Mouse (Mus musculus) limb, embryonic 14.5 days (tissue): ENCODE measurements at regions not wholly inside any gene's neighbourhood (a gene's known extent, or its start where the extent isn't known, plus 50 kb on each side); places are given as distances from the start of the nearest gene placed in this dataset.

Experiments
- ATAC-seq: fragments of 200-750 bp; cut with Nextera tagmentation; 2 replicates; pipeline ENCODE4 v1.8.0; 2017; ENCODE audit warnings: low read depth, moderate number of reproducible peaks, moderate TSS enrichment; ENCODE audit not compliant: low FRiP score
- DNase-seq: peaks from one replicate; pipeline ENCODE4 v3.0.0-alpha.2; 2015; ENCODE audit warnings: low spot score
- H3K27ac ChIP-seq: fragments of 300-500 bp; sonication (generic); replicated peaks from 2 replicates; pipeline ENCODE4 v1.5.1; 2014; ENCODE audit warnings: low read depth, mild to moderate bottlenecking, low read length, moderate library complexity, mixed read lengths
- H3K27me3 ChIP-seq: fragments of 300-500 bp; sonication (generic); 2 replicates; pipeline ENCODE4 v1.6.1; 2014; ENCODE audit warnings: low read length, mixed read lengths; ENCODE audit not compliant: control insufficient read depth, insufficient read depth
- H3K36me3 ChIP-seq: fragments of 300-500 bp; sonication (generic); 2 replicates; pipeline ENCODE4 v1.6.1; 2014; ENCODE audit warnings: mild to moderate bottlenecking, low read length, moderate library complexity, mixed read lengths; ENCODE audit not compliant: control insufficient read depth, insufficient read depth
- H3K4me1 ChIP-seq: fragments of 300-500 bp; sonication (generic); 2 replicates; pipeline ENCODE4 v1.6.1; 2014; ENCODE audit warnings: antibody characterized with exemption, low read length, mixed read lengths; ENCODE audit not compliant: control insufficient read depth, insufficient read depth
- H3K4me2 ChIP-seq: fragments of 300-500 bp; sonication (generic); replicated peaks from 2 replicates; pipeline ENCODE4 v1.6.1; 2014; ENCODE audit warnings: low read depth, mild to moderate bottlenecking, low read length, moderate library complexity; ENCODE audit not compliant: severe bottlenecking
- H3K4me3 ChIP-seq: fragments of 300-500 bp; sonication (generic); replicated peaks from 2 replicates; pipeline ENCODE4 v1.5.1; 2014; ENCODE audit warnings: low read length
- H3K9ac ChIP-seq: fragments of 300-500 bp; sonication (generic); 2 replicates; pipeline ENCODE4 v1.6.1; 2014; ENCODE audit warnings: mild to moderate bottlenecking, low read depth, low read length, moderate library complexity; ENCODE audit not compliant: severe bottlenecking
- H3K9me3 ChIP-seq: fragments of 300-500 bp; sonication (generic); 2 replicates; pipeline ENCODE4 v1.6.1; 2016; ENCODE audit warnings: low read length; ENCODE audit not compliant: control insufficient read depth
- POLR2A ChIP-seq: fragments of 200-500 bp; IDR thresholded peaks from 2 replicates; pipeline ENCODE4 v1.8.0; 2012; ENCODE audit warnings: inconsistent platforms, mild to moderate bottlenecking, moderate library complexity, borderline replicate concordance; ENCODE audit not compliant: insufficient read depth, insufficient read length; ENCODE audit errors: extremely low read depth
- WGBS: fragments of 180-500 bp; shearing (Covaris S2); extraction: QIAGEN DNeasy Blood & Tissue Kit; methylation state at CpG from one replicate; pipeline ENCODE4 v1.1.7; 2014; 5-methylcytosine and 5-hydroxymethylcytosine counted together

DNA sequence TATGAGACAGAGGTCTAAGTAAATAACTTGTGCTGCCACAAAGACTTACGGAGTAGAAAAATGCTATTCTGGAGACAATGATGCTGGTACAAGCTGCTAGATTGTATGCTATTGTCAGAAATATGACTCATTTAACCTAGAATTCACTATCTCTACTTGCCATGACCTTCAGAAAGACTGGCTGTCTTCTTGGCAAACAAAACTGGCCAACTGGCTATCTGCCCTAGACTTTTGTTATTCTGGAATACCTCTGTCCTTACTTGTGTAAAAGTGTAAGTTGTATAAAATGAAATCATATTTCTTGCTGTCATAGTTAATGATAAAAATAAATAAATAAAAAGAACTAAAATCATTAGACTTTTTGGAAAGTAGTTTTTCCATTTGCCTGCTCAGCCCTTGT lies 491.1 kb upstream of the Dsel start:
- no peaks in the 10 kb centered on the region for H3K27me3 ChIP-seq
- no peak overlapping the region for H3K4me2 ChIP-seq
- H3K9me3 ChIP-seq, result no peaks in the 10 kb centered on the region
- TF ChIP-seq POLR2A, result no peak
- H3K4me3 ChIP-seq, result no peak overlapping the region
- DNase-seq (no peak), ATAC-seq (no peak)
- WGBS, result 95% methylated on average over 1 of the region's 1 CpGs
- H3K27ac ChIP-seq, result no peak overlapping the region
- no peaks in the 10 kb centered on the region for H3K36me3 ChIP-seq
- no peaks in the 10 kb centered on the region for H3K4me1 ChIP-seq
- no peak overlapping the region for H3K9ac ChIP-seq
